Mouse (Mus musculus) gastrocnemius, adult 18-20 months (tissue): ENCODE data around the gene Srd5a3. TPM values are rescaled to one million over a fixed set of nuclear protein-coding genes. Genes with fewer than 3 reads are reported as not detected.
A peak's percentile ranks its signal among the peaks of the same experiment; 100 is the strongest.
"Not testable (repeated sequence)": the region's sequence is repeated elsewhere in the genome, so short reads cannot be mapped to it uniquely, and the experiment has no call there.

Experiments
- DNase-seq: peaks from one replicate; pipeline ENCODE4 v3.0.0; 2021; ENCODE audit warnings: low spot score
- long read RNA-seq, 2 experiments: library from polyadenylated mRNA; stranded (forward); transcript quantifications; one replicate each; pipeline ENCODE4 v2.0.0; 2021
- total RNA-seq, 2 experiments: library from RNA; stranded (reverse); gene quantifications; 2 replicates each; pipeline ENCODE4 v1.2.3; 2021

The Srd5a3 gene
- total RNA-seq: 1 to 10 TPM; 2.1 to 2.7 TPM
- long read RNA-seq, experiment 1, partial matches to known transcripts: 0 of 2 reads
- long read RNA-seq, experiment 1, other reads (novel, unspliced or antisense): 0 of 2 reads
- long read RNA-seq, experiment 2, partial matches to known transcripts: 0 of 3 reads
- long read RNA-seq, experiment 2, other reads (novel, unspliced or antisense): 1 of 3 reads

- peak; percentile 95 for DNase-seq
Measured at GRCm38 (mm10) chr5:76139808-76140729, at the start of gene Srd5a3. Srd5a3 (plus strand) TSS chr5:76140271.

- DNase-seq: not testable (repeated sequence)
Measured at GRCm38 (mm10) chr5:76103809-76104208, 36.3 kb upstream of the Srd5a3 start.

- DNase-seq: no peak
Measured at GRCm38 (mm10) chr5:76107306-76107705, 32.8 kb upstream of the Srd5a3 start.

GRCm38 (mm10) chr5:76108496-76108895, 31.6 kb upstream of the Srd5a3 start:
- DNase-seq: no peak

GRCm38 (mm10) chr5:76111173-76111572, 28.9 kb upstream of the Srd5a3 start:
- DNase-seq: no peak

GRCm38 (mm10) chr5:76112016-76112415, 28.1 kb upstream of the Srd5a3 start:
- DNase-seq: no peak

- no peak for DNase-seq
Measured at GRCm38 (mm10) chr5:76115436-76116041, 24.5 kb upstream of the Srd5a3 start.

GRCm38 (mm10) chr5:76118441-76118840, 21.6 kb upstream of the Srd5a3 start:
- DNase-seq: peak; percentile 67

- DNase-seq: no peak
Measured at GRCm38 (mm10) chr5:76120634-76121033, 19.4 kb upstream of the Srd5a3 start.

GRCm38 (mm10) chr5:76127584-76128316, 12.3 kb upstream of the Srd5a3 start:
- DNase-seq: no peak

- no peak for DNase-seq
Measured at GRCm38 (mm10) chr5:76130292-76130691, 9.8 kb upstream of the Srd5a3 start.

- no peak for DNase-seq
Measured at GRCm38 (mm10) chr5:76131990-76132389, 8.1 kb upstream of the Srd5a3 start.

- no peak for DNase-seq
Measured at GRCm38 (mm10) chr5:76135644-76136043, 4.4 kb upstream of the Srd5a3 start.

- DNase-seq: no peak
Measured at GRCm38 (mm10) chr5:76136271-76136670, 3.8 kb upstream of the Srd5a3 start.

GRCm38 (mm10) chr5:76137586-76137985, 2.5 kb upstream of the Srd5a3 start:
- no peak for DNase-seq

- no peak for DNase-seq
Measured at GRCm38 (mm10) chr5:76138071-76138470, 2.0 kb upstream of the Srd5a3 start.

- DNase-seq: no peak
Measured at GRCm38 (mm10) chr5:76138512-76138911, 1.6 kb upstream of the Srd5a3 start.

- no peak for DNase-seq
Measured at GRCm38 (mm10) chr5:76139171-76139671, 850 bp upstream of the Srd5a3 start.

- DNase-seq: no peak
Measured at GRCm38 (mm10) chr5:76140730-76141066, 627 bp downstream of the Srd5a3 start.

- no peak for DNase-seq
Measured at GRCm38 (mm10) chr5:76143356-76143755, 3.3 kb downstream of the Srd5a3 start.

GRCm38 (mm10) chr5:76146401-76146800, 6.3 kb downstream of the Srd5a3 start:
- no peak for DNase-seq

GRCm38 (mm10) chr5:76149436-76149835, 9.4 kb downstream of the Srd5a3 start:
- DNase-seq: no peak
